21 mouse cellular contexts compared by ENCODE assay signal in genomic region chr7:16763463-16764218, GRCm38 (mm10). TPM values are rescaled to one million over a fixed set of nuclear protein-coding genes. Genes with fewer than 3 reads are reported as not detected.
DNase-seq lines count a peak whose midpoint lies in the region; ATAC-seq and TF ChIP-seq lines count a peak whose summit lies in the region.
"Had no signal": no experiment of that assay in that cellular context is flagged by ENCODE, and none has a peak within 500 bp of the region (broad histone marks: within the 10 kb centered on the region; RNA-seq: fewer than 3 reads in every experiment).

No protein-coding gene starts in this region.

- no peak for ATAC-seq in intestine, postnatal 0 days

- 85% methylated on average over 7 of the region's 7 CpGs for WGBS in intestine, postnatal 0 days

- no peak overlapping the region for H3K27ac ChIP-seq in intestine, postnatal 0 days (ENCODE audit: low read depth, low read length)
- H3K27ac ChIP-seq: hindbrain, embryonic 10.5 days; limb, embryonic 12.5 days; liver, embryonic 14.5 days; midbrain, embryonic 12.5 days; neural tube, embryonic 13.5 days had no signal

- H3K4me1 ChIP-seq in intestine, postnatal 0 days (replicated peaks; ENCODE audit: control insufficient read depth, insufficient read depth, low read length): no peaks in the 10 kb centered on the region
- H3K4me1 ChIP-seq: midbrain, embryonic 12.5 days had no signal

- no peak overlapping the region for H3K4me3 ChIP-seq in intestine, postnatal 0 days (ENCODE audit: low read depth, low read length)
- H3K4me3 ChIP-seq: hindbrain, embryonic 10.5 days; limb, embryonic 12.5 days; midbrain, embryonic 12.5 days; neural tube, embryonic 13.5 days had no signal

- H3K9me3 ChIP-seq in intestine, postnatal 0 days (ENCODE audit: control insufficient read depth): no peaks in the 10 kb centered on the region
- H3K9me3 ChIP-seq: hindbrain, embryonic 10.5 days; limb, embryonic 12.5 days; midbrain, embryonic 12.5 days; neural tube, embryonic 13.5 days had no signal

- DNase-seq in adrenal gland, postnatal 10 days: peak; percentile 47
- no peak for DNase-seq in adrenal gland, postnatal 4 days (ENCODE audit: low spot score in 2 of 2)
- DNase-seq in heart, postnatal 10 days: peak; percentile 30 to 49
- DNase-seq in heart, postnatal 4 days: no peak
- DNase-seq in 3T3-L1 (ENCODE audit: low read depth, low spot score): peak; percentile 17
- DNase-seq in heart, postnatal 14 days: peak; percentile 38 to 42
- no peak for DNase-seq in spleen, adult 12 weeks (ENCODE audit: low spot score)
- DNase-seq: cerebellum, postnatal 10 days; kidney, adult 8-10 months; kidney, postnatal 36 days; right cerebral cortex, postnatal 14 days had no signal

- H3K9ac ChIP-seq in intestine, postnatal 0 days (ENCODE audit: low read depth, low read length): no peak overlapping the region
- H3K9ac ChIP-seq: limb, embryonic 12.5 days; liver, embryonic 14.5 days; midbrain, embryonic 12.5 days; neural tube, embryonic 13.5 days had no signal

- intact Hi-C loops in heart, postnatal 10 days (cut with DNase I): no loop called here
- intact Hi-C loops in heart, postnatal 14 days (cut with DNase I): no loop called here

- no peaks in the 10 kb centered on the region for H3K27me3 ChIP-seq in intestine, postnatal 0 days (replicated peaks; ENCODE audit: control insufficient read depth, insufficient read depth, low read length)
- H3K27me3 ChIP-seq: CH12.LX; limb, embryonic 12.5 days; midbrain, embryonic 12.5 days; neural tube, embryonic 13.5 days had no signal

- no peak for TF ChIP-seq CTCF in intestine, postnatal 0 days (IDR thresholded peaks at IDR 0.05; ENCODE audit: low read depth)

- H3K36me3 ChIP-seq in intestine, postnatal 0 days (ENCODE audit: control insufficient read depth, insufficient read depth): no peaks in the 10 kb centered on the region
- H3K36me3 ChIP-seq: hindbrain, embryonic 10.5 days; limb, embryonic 12.5 days; midbrain, embryonic 12.5 days; neural tube, embryonic 13.5 days had no signal

- H3K4me2 ChIP-seq in intestine, postnatal 0 days (replicated peaks; ENCODE audit: low read depth): no peak overlapping the region
- H3K4me2 ChIP-seq: limb, embryonic 12.5 days; midbrain, embryonic 12.5 days; neural tube, embryonic 13.5 days had no signal

RNA-seq across cellular contexts. Expression of gene Slc1a5, which starts 17.5 kb away (rescaled TPM):
- total RNA-seq in adrenal gland, postnatal 10 days (2021): 100 to 1,000 TPM; 108 to 109 TPM
- 10 to 100 TPM; 60.8 to 61.0 TPM for total RNA-seq in adrenal gland, postnatal 4 days (2021)
- 10 to 100 TPM; 22.6 to 28.7 TPM for total RNA-seq in heart, postnatal 10 days (2021)
- total RNA-seq in heart, postnatal 4 days (2021): 10 to 100 TPM; 28.4 to 28.7 TPM
- total RNA-seq in heart, postnatal 14 days (2021): 10 to 100 TPM; 26.5 to 35.4 TPM
- polyA plus RNA-seq in intestine, postnatal 0 days (2015; fragmentation: Nextera tagmentation; extraction: Ambion mirVana): 19.8 and 22.8 TPM in 2 replicates

RNA-seq across cellular contexts. Expression of gene Ap2s1, which starts 25.4 kb away (rescaled TPM):
- 100 to 1,000 TPM; 154 to 156 TPM for total RNA-seq in adrenal gland, postnatal 10 days (2021)
- total RNA-seq in adrenal gland, postnatal 4 days (2021): 100 to 1,000 TPM; 169 to 179 TPM
- 100 to 1,000 TPM; 118 TPM for total RNA-seq in heart, postnatal 10 days (2021)
- total RNA-seq in heart, postnatal 4 days (2021): 100 to 1,000 TPM; 127 to 129 TPM
- total RNA-seq in heart, postnatal 14 days (2021): 100 to 1,000 TPM in 1 of 2 experiments, 10 to 100 TPM in 1; 89.4 to 102 TPM
- 316 and 329 TPM in 2 replicates for polyA plus RNA-seq in intestine, postnatal 0 days (2015; fragmentation: Nextera tagmentation; extraction: Ambion mirVana)

RNA-seq across cellular contexts. Expression of gene Ceacam9, which starts 41.9 kb away (rescaled TPM):
- total RNA-seq in adrenal gland, postnatal 10 days (2021): not detected
- total RNA-seq in adrenal gland, postnatal 4 days (2021): not detected
- total RNA-seq in heart, postnatal 10 days (2021): not detected
- not detected for total RNA-seq in heart, postnatal 4 days (2021)
- total RNA-seq in heart, postnatal 14 days (2021): not detected
- not detected in 2 replicates for polyA plus RNA-seq in intestine, postnatal 0 days (2015; fragmentation: Nextera tagmentation; extraction: Ambion mirVana)
- total RNA-seq: CH12.LX; granulocyte monocyte progenitor cell, adult 5-6 weeks; layer of hippocampus, postnatal 10 days had no signal
- polyA plus RNA-seq: forebrain, embryonic 11.5 days; hindbrain, embryonic 10.5 days; limb, embryonic 12.5 days; liver, embryonic 14.5 days; midbrain, embryonic 12.5 days; neural tube, embryonic 13.5 days had no signal

RNA-seq across cellular contexts. Expression of gene Strn4, which starts 52.0 kb away (rescaled TPM):
- total RNA-seq in adrenal gland, postnatal 10 days (2021): 10 to 100 TPM; 63.8 to 72.8 TPM
- total RNA-seq in adrenal gland, postnatal 4 days (2021): 100 to 1,000 TPM in 1 of 2 experiments, 10 to 100 TPM in 1; 96.9 to 106 TPM
- 10 to 100 TPM; 80.1 to 81.2 TPM for total RNA-seq in heart, postnatal 10 days (2021)
- 10 to 100 TPM; 87.0 to 99.9 TPM for total RNA-seq in heart, postnatal 4 days (2021)
- 10 to 100 TPM; 65.3 to 69.1 TPM for total RNA-seq in heart, postnatal 14 days (2021)
- polyA plus RNA-seq in intestine, postnatal 0 days (2015; fragmentation: Nextera tagmentation; extraction: Ambion mirVana): 33.7 and 35.8 TPM in 2 replicates

RNA-seq across cellular contexts. Expression of gene Fkrp, which starts 52.9 kb away (rescaled TPM):
- 10 to 100 TPM; 22.4 to 22.6 TPM for total RNA-seq in adrenal gland, postnatal 10 days (2021)
- 10 to 100 TPM; 26.3 to 29.0 TPM for total RNA-seq in adrenal gland, postnatal 4 days (2021)
- 10 to 100 TPM; 45.5 to 48.1 TPM for total RNA-seq in heart, postnatal 10 days (2021)
- total RNA-seq in heart, postnatal 4 days (2021): 10 to 100 TPM; 45.0 to 49.2 TPM
- total RNA-seq in heart, postnatal 14 days (2021): 10 to 100 TPM; 42.8 to 45.5 TPM
- polyA plus RNA-seq in intestine, postnatal 0 days (2015; fragmentation: Nextera tagmentation; extraction: Ambion mirVana): 12.3 and 12.7 TPM in 2 replicates

Comparison
In these comparisons a context has a peak if more than half of its experiments do, and no peak if none do; other contexts are left out.
1. DNase-seq: peak in adrenal gland, postnatal 10 days (single experiment), heart, postnatal 10 days (2 of 2), 3T3-L1 (single experiment) and heart, postnatal 14 days (2 of 2); none in adrenal gland, postnatal 4 days (0 of 2), heart, postnatal 4 days (single experiment) and spleen, adult 12 weeks (single experiment).